Mouse (Mus musculus): ENCODE results near the gene Rdh16f2. TPM values are rescaled to one million over a fixed set of nuclear protein-coding genes. Genes with fewer than 3 reads are reported as not detected.
"Not testable (repeated sequence)": the region's sequence is repeated elsewhere in the genome, so short reads cannot be mapped to it uniquely, and the experiment has no call there.

The Rdh16f2 gene
- total RNA-seq, 2 experiments from 2014 or later: not detected

- intact Hi-C loops (cut with DNase I; ENCODE audit: low total_unique reads): no loop called here
- DNase-seq: no peak
Observed at GRCm38 (mm10) chr10:127886971-127887370, 20.7 kb downstream of the Rdh16f2 start.

- DNase-seq: no peak
- intact Hi-C loops (cut with DNase I; ENCODE audit: low total_unique reads): no loop called here
Observed at GRCm38 (mm10) chr10:127888605-127889004, 22.3 kb downstream of the Rdh16f2 start, which contains the start of gene Rdh7. Gene Rdh7 (minus strand): TSS chr10:127888817.

GRCm38 (mm10) chr10:127891481-127891880 is 25.2 kb downstream of the Rdh16f2 start:
- intact Hi-C loops (cut with DNase I; ENCODE audit: low total_unique reads): no loop called here
- DNase-seq: no peak

- intact Hi-C loops (cut with DNase I; ENCODE audit: low total_unique reads); DNase-seq: not testable (repeated sequence)
Observed at GRCm38 (mm10) chr10:127893163-127894022, 27.1 kb downstream of the Rdh16f2 start.

- intact Hi-C loops (cut with DNase I; ENCODE audit: low total_unique reads): no loop called here
- no peak for DNase-seq
Observed at GRCm38 (mm10) chr10:127896705-127897104, 30.4 kb downstream of the Rdh16f2 start.

- no peak for DNase-seq
- intact Hi-C loops (cut with DNase I; ENCODE audit: low total_unique reads): no loop called here
Observed at GRCm38 (mm10) chr10:127897506-127897905, 31.2 kb downstream of the Rdh16f2 start.

GRCm38 (mm10) chr10:127898218-127898617 is 31.9 kb downstream of the Rdh16f2 start, which contains the start of gene Sdr9c7:
Gene Sdr9c7 (plus strand): TSS chr10:127898518.
- DNase-seq: no peak

GRCm38 (mm10) chr10:127899783-127900182 is 33.5 kb downstream of the Rdh16f2 start:
- intact Hi-C loops (cut with DNase I; ENCODE audit: low total_unique reads): no loop called here
- no peak for DNase-seq

More at GRCm38 (mm10) chr10:127898218-127898617, 31.9 kb downstream of the Rdh16f2 start, which contains the start of gene Sdr9c7:
- intact Hi-C loops (cut with DNase I; ENCODE audit: low total_unique reads): no loop called here

- intact Hi-C loops (cut with DNase I; ENCODE audit: low total_unique reads): no loop called here
- DNase-seq: no peak
Observed at GRCm38 (mm10) chr10:127901751-127902150, 35.5 kb downstream of the Rdh16f2 start.

GRCm38 (mm10) chr10:127903116-127903515 is 36.8 kb downstream of the Rdh16f2 start:
- intact Hi-C loops (cut with DNase I; ENCODE audit: low total_unique reads): no loop called here
- DNase-seq: no peak

- intact Hi-C loops (cut with DNase I; ENCODE audit: low total_unique reads): no loop called here
- no peak for DNase-seq
Observed at GRCm38 (mm10) chr10:127904718-127905446, 38.6 kb downstream of the Rdh16f2 start.

- intact Hi-C loops (cut with DNase I; ENCODE audit: low total_unique reads): no loop called here
- DNase-seq: no peak
Observed at GRCm38 (mm10) chr10:127906138-127906537, 39.9 kb downstream of the Rdh16f2 start.

GRCm38 (mm10) chr10:127907386-127907951 is 41.2 kb downstream of the Rdh16f2 start:
- intact Hi-C loops (cut with DNase I; ENCODE audit: low total_unique reads): no loop called here
- DNase-seq: no peak

GRCm38 (mm10) chr10:127915578-127915977 is 49.3 kb downstream of the Rdh16f2 start:
- DNase-seq: no peak
- intact Hi-C loops (cut with DNase I; ENCODE audit: low total_unique reads): no loop called here

GRCm38 (mm10) chr10:127917183-127917582 is 50.9 kb downstream of the Rdh16f2 start:
- intact Hi-C loops (cut with DNase I; ENCODE audit: low total_unique reads); DNase-seq: not testable (repeated sequence)

- DNase-seq: no peak
- intact Hi-C loops (cut with DNase I; ENCODE audit: low total_unique reads): no loop called here
Observed at GRCm38 (mm10) chr10:127917651-127918050, 51.4 kb downstream of the Rdh16f2 start.

GRCm38 (mm10) chr10:127922241-127922640 is 56.0 kb downstream of the Rdh16f2 start:
- DNase-seq: no peak
- intact Hi-C loops (cut with DNase I; ENCODE audit: low total_unique reads): no loop called here

GRCm38 (mm10) chr10:127923024-127923423 is 56.8 kb downstream of the Rdh16f2 start:
- intact Hi-C loops (cut with DNase I; ENCODE audit: low total_unique reads): no loop called here

GRCm38 (mm10) chr10:127924597-127925378 is 58.5 kb downstream of the Rdh16f2 start:
- intact Hi-C loops (cut with DNase I; ENCODE audit: low total_unique reads): no loop called here
- no peak for DNase-seq

More at GRCm38 (mm10) chr10:127923024-127923423, 56.8 kb downstream of the Rdh16f2 start:
- DNase-seq: no peak
